Mouse (Mus musculus): ENCODE results near the gene Bcas2.

DNA sequence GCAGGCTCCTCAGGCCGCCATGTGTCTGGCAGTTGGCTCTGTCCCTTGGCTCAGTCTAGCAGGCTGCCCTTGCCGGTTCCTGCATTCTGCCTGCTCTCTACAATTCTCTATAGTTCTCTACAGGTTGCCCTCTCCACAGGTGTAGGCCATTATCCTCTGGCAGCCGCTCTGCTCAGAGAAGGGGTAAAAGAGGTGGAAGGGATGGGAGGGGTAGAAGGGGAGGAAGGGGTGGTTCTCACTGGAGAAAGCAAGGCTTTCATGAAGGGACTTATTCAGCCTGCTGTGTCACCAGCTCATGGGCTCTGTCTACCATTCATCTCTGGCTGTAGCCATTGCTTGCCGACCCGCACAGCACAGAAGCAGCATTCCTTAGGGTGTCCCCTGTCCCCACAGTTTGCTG is 17.0 kb downstream of the Bcas2 start:
- no peak for TF ChIP-seq E2F4 (IDR thresholded peaks at IDR 0.05; ENCODE audit: insufficient read depth)
- TF ChIP-seq USF1 (IDR thresholded peaks at IDR 0.05; ENCODE audit: low read depth): no peak
- TF ChIP-seq POLR2A (IDR thresholded peaks at IDR 0.05; ENCODE audit: insufficient read length, low read depth): no peak
- no peak for TF ChIP-seq MYOD1 (IDR thresholded peaks at IDR 0.05; ENCODE audit: control insufficient read depth in 1 of 3, insufficient read length in 2 of 3, low read depth in 2 of 3)
- TF ChIP-seq TCF3 (IDR thresholded peaks at IDR 0.05; ENCODE audit: insufficient read length, low read depth): no peak
- TF ChIP-seq MAX (IDR thresholded peaks at IDR 0.05; ENCODE audit: low read depth): no peak

All from myocyte (in vitro differentiated cells).